Mouse (Mus musculus): ENCODE results near the gene Sost.
A peak's percentile ranks its signal among the peaks of the same experiment; 100 is the strongest.

Gene Sost

GRCm38 (mm10) chr11:101937108-101937507 is 29.7 kb downstream of the Sost start:
- no peak for DNase-seq

GRCm38 (mm10) chr11:101936421-101936820 is 30.4 kb downstream of the Sost start:
- no peak for DNase-seq

GRCm38 (mm10) chr11:101935743-101936142 is 31.1 kb downstream of the Sost start:
- DNase-seq: no peak

GRCm38 (mm10) chr11:101931978-101932377 is 34.8 kb downstream of the Sost start:
- DNase-seq: no peak

GRCm38 (mm10) chr11:101928030-101928762 is 38.6 kb downstream of the Sost start:
- DNase-seq: no peak

GRCm38 (mm10) chr11:101926951-101927589 is 39.7 kb downstream of the Sost start:
- DNase-seq: no peak

GRCm38 (mm10) chr11:101925636-101926035 is 41.2 kb downstream of the Sost start:
- no peak for DNase-seq

- no peak for DNase-seq
These were observed 42.3 kb downstream of the Sost start for GRCm38 (mm10) chr11:101924441-101924976.

- DNase-seq: no peak
These were observed 42.8 kb downstream of the Sost start for GRCm38 (mm10) chr11:101923988-101924387.

- DNase-seq: no peak
These were observed 45.4 kb downstream of the Sost start for GRCm38 (mm10) chr11:101921361-101921952.

GRCm38 (mm10) chr11:101919660-101920059 is 47.2 kb downstream of the Sost start:
- DNase-seq: peak; percentile 13 to 21

- DNase-seq: no peak
These were observed 48.2 kb downstream of the Sost start for GRCm38 (mm10) chr11:101918609-101919008.

GRCm38 (mm10) chr11:101916772-101917171 is 50.0 kb downstream of the Sost start:
- DNase-seq: no peak

- no peak for DNase-seq
These were observed 53.2 kb downstream of the Sost start for GRCm38 (mm10) chr11:101913591-101913990.

Data from thymus, adult 18-20 months (tissue).